In genomic region chr13:13784420-13784936, GRCm38 (mm10) we compare ENCODE assay signal across 7 mouse cellular contexts. TPM values are rescaled to one million over a fixed set of nuclear protein-coding genes. Genes with fewer than 3 reads are reported as not detected.
DNase-seq lines count a peak whose midpoint lies in the region; ATAC-seq and TF ChIP-seq lines count a peak whose summit lies in the region.

No protein-coding gene starts in this region.

- 0 out of 2 replicates have a peak, but pooled peaks have one; percentile 3 for ATAC-seq in granulocyte monocyte progenitor cell, adult 5-6 weeks (replicated peaks; ENCODE audit: poor library complexity, severe bottlenecking)

- intact Hi-C loops in left cerebral cortex, adult 2 months (cut with DNase I): no loop called here

- peak overlapping the region; percentile 62 for H3K4me3 ChIP-seq in left cerebral cortex, adult 2 months
- H3K4me3 ChIP-seq in brown adipose tissue, adult 24 weeks (ENCODE audit: insufficient read depth, low read depth, low read length): peak overlapping the region; percentile 61

- peak overlapping the region; percentile 54; the same call in 1 of the 2 replicates for H3K27ac ChIP-seq in left cerebral cortex, adult 2 months
- H3K27ac ChIP-seq in brown adipose tissue, adult 24 weeks (replicated peaks; ENCODE audit: low read depth, low read length): no peak overlapping the region

- H3K4me1 ChIP-seq in brown adipose tissue, adult 24 weeks (ENCODE audit: control insufficient read depth, insufficient read depth, insufficient read length, low read length): peaks cover 2% of the 10 kb centered on the region; the same call in 1 of the 2 replicates

- no peak for DNase-seq in left cerebral cortex, adult 2 months (ENCODE audit: extremely low spot score in 1 of 2, low spot score in 2 of 2)
- DNase-seq in left cerebral cortex, adult 9 months (ENCODE audit: low spot score in 2 of 2): no peak
- DNase-seq in mesoderm, embryonic 11.5 days (ENCODE audit: low read depth, low spot score): peak; percentile 16
- no peak for DNase-seq in yolk sac, embryonic 10.5 days (ENCODE audit: low spot score)
- no peak for DNase-seq in right cerebral cortex, postnatal 25 days

- no peak for TF ChIP-seq CTCF in left cerebral cortex, adult 2 months (IDR thresholded peaks at IDR 0.05)

RNA-seq across cellular contexts. Expression of gene Gng4, which starts 0.6 kb away (rescaled TPM):
- 10 to 100 TPM; 39.3 to 45.2 TPM for total RNA-seq in left cerebral cortex, adult 2 months (2021)
- polyA plus RNA-seq in brown adipose tissue, adult 24 weeks (2012; ENCODE audit: insufficient read depth, insufficient read length, missing spikeins): not detected in 2 replicates
- total RNA-seq in granulocyte monocyte progenitor cell, adult 5-6 weeks (2014; fragmentation: Nextera tagmentation): not detected in 2 replicates
- total RNA-seq in granulocyte monocyte progenitor cell, adult 5-6 weeks (2017): 1.4 TPM in 1 of 2 replicates, not detected in the other

Comparison
In these comparisons a context has a peak if more than half of its experiments do, and no peak if none do; other contexts are left out.
1. RNA of gene Gng4, which starts 0.6 kb away (total RNA-seq): 39.3 to 45.2 TPM in left cerebral cortex, adult 2 months; 1.4 TPM in granulocyte monocyte progenitor cell, adult 5-6 weeks; every median in the first group is over 10 times any median in the second.